Mouse (Mus musculus) stomach, embryonic 16.5 days (tissue): ENCODE measurements around the gene Kcnip3. TPM values are rescaled to one million over a fixed set of nuclear protein-coding genes. Genes with fewer than 3 reads are reported as not detected.

Experiments used
- ATAC-seq: fragments of 200-750 bp; cut with Nextera tagmentation; 2 replicates; pipeline ENCODE4 v1.8.0; 2017; ENCODE audit warnings: moderate number of reproducible peaks, moderate TSS enrichment; ENCODE audit not compliant: insufficient read depth, low FRiP score
- H3K27ac ChIP-seq: fragments of 300-500 bp; sonication (generic); 2 replicates; pipeline ENCODE4 v1.5.1; 2014; ENCODE audit warnings: low read length
- H3K27me3 ChIP-seq: fragments of 300-500 bp; sonication (generic); 2 replicates; pipeline ENCODE4 v1.6.1; 2014; ENCODE audit warnings: low read length, control low read depth, mixed read lengths; ENCODE audit not compliant: control insufficient read depth, insufficient read depth
- H3K36me3 ChIP-seq: fragments of 300-500 bp; sonication (generic); 2 replicates; pipeline ENCODE4 v1.6.1; 2014; ENCODE audit warnings: low read length; ENCODE audit not compliant: control insufficient read depth, insufficient read depth
- H3K4me1 ChIP-seq: fragments of 300-500 bp; sonication (generic); 2 replicates; pipeline ENCODE4 v1.6.1; 2014; ENCODE audit warnings: low read length, control low read depth, mixed read lengths; ENCODE audit not compliant: control insufficient read depth, insufficient read depth
- H3K4me2 ChIP-seq: fragments of 300-500 bp; sonication (generic); 2 replicates; pipeline ENCODE4 v1.6.1; 2014; ENCODE audit warnings: low read depth, low read length, mixed read lengths
- H3K4me3 ChIP-seq: fragments of 300-500 bp; sonication (generic); replicated peaks from 2 replicates; pipeline ENCODE4 v1.5.1; 2014; ENCODE audit warnings: mild to moderate bottlenecking, low read length
- H3K9ac ChIP-seq: fragments of 300-500 bp; sonication (generic); 2 replicates; pipeline ENCODE4 v1.6.1; 2014; ENCODE audit warnings: low read length
- H3K9me3 ChIP-seq: fragments of 300-500 bp; sonication (generic); replicated peaks from 2 replicates; pipeline ENCODE4 v1.6.1; 2016; ENCODE audit warnings: low read length, control low read depth; ENCODE audit not compliant: control insufficient read depth
- WGBS: fragments of 180-500 bp; shearing (Covaris S2); extraction: QIAGEN DNeasy Blood & Tissue Kit; methylation state at CpG from one replicate; pipeline ENCODE4 v1.1.7; 2014; 5-methylcytosine and 5-hydroxymethylcytosine counted together
- polyA plus RNA-seq: library from polyadenylated mRNA; unstranded; fragments of >200 nt; fragmentation: Nextera tagmentation; extraction: Ambion mirVana; gene quantifications from 2 replicates; pipeline ENCODE4 v1.2.1, GENCODE M21; 2015

Kcnip3 gene
- polyA plus RNA-seq, 1 experiment from 2014 or later: 3.1 TPM

DNA sequence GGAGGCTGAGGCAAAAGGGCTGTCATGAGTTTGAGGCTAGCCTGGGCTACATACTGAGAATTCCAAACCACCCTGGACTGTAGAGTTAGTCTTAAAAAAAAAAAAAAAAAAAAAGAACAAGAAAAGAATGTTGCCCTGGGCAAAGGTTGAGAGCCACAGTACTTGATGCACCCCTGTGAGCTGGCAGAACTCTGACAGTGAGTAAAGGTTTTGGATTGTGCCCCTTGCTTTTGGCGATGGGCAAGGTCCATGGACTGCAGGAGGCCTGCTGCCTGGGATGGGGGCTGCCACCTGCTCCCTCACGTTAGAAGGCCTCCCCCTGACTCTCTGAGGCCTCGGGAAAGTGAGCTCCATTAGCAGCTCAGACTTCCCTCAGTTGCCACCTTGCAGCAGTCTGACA, 105.2 kb downstream of the Kcnip3 start:
- Histone ChIP-seq H3K9ac (no peak overlapping the region), H3K9me3 (no peaks in the 10 kb centered on the region), H3K27me3 (no peaks in the 10 kb centered on the region), H3K36me3 (no peaks in the 10 kb centered on the region), H3K4me3 (no peak overlapping the region), H3K4me1 (no peaks in the 10 kb centered on the region), H3K4me2 (no peak overlapping the region), H3K27ac (no peak overlapping the region)
- 61% methylated on average over 3 of the region's 3 CpGs for WGBS
- ATAC-seq: no peak

- no peak overlapping the region for H3K4me2 ChIP-seq
- no peaks in the 10 kb centered on the region for H3K9me3 ChIP-seq
- no peak overlapping the region for H3K4me3 ChIP-seq
- no peak overlapping the region for H3K9ac ChIP-seq
- no peaks in the 10 kb centered on the region for H3K27me3 ChIP-seq
- H3K4me1 ChIP-seq: peaks cover 6% of the 10 kb centered on the region
- H3K36me3 ChIP-seq: no peaks in the 10 kb centered on the region
- 59% methylated on average over 10 of the region's 10 CpGs for WGBS
- no peak for ATAC-seq
- no peak overlapping the region for H3K27ac ChIP-seq
Measured at GRCm38 (mm10) chr2:127415806-127416205, 106.1 kb downstream of the Kcnip3 start.

DNA sequence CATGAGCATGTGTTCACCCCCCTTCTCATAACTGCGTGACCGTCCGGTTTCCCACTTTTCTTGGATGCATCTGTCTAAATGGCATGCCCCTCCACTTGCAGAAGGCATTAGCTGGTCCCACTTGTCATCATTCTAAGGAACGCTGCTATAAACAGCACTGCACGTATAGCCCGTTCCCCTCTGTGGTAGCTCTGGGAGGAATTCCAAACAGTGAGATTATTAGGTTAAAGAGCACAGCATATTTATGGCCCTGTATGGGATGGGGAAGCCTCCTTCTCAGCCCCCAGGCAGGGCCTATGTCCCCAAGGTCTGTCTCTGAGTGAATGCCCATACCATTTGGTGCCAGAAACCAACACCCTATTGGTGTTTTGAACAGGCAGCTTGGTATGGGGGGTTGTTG, 110.8 kb downstream of the Kcnip3 start:
- H3K4me2 ChIP-seq: no peak overlapping the region
- peaks cover 7% of the 10 kb centered on the region for H3K4me1 ChIP-seq
- no peaks in the 10 kb centered on the region for H3K27me3 ChIP-seq
- no peak for ATAC-seq
- H3K27ac ChIP-seq: no peak overlapping the region
- H3K4me3 ChIP-seq: no peak overlapping the region
- no peaks in the 10 kb centered on the region for H3K36me3 ChIP-seq
- WGBS: 54% methylated on average over 6 of the region's 6 CpGs
- no peak overlapping the region for H3K9ac ChIP-seq
- H3K9me3 ChIP-seq: no peaks in the 10 kb centered on the region

Other genes with a start within 250 kb of the Kcnip3 start
- gene Dusp2, start 185.9 kb downstream of the Kcnip3 start, polyA plus RNA-seq: 2.5 and 2.9 TPM in 2 replicates
- not detected in 2 replicates for gene Astl, start 183.5 kb downstream of the Kcnip3 start, polyA plus RNA-seq
- 2.4 and 3.6 TPM in 2 replicates for gene Adra2b, start 158.9 kb downstream of the Kcnip3 start, polyA plus RNA-seq
- gene Gpat2, start 96.9 kb downstream of the Kcnip3 start, polyA plus RNA-seq: 0.28 and 0.36 TPM in 2 replicates
- 25.6 and 27.8 TPM in 2 replicates for gene Fahd2a, start 77.5 kb downstream of the Kcnip3 start, polyA plus RNA-seq
- gene Prom2, start 19.4 kb upstream of the Kcnip3 start, polyA plus RNA-seq: 21.1 and 30.0 TPM in 2 replicates
- 4.5 and 4.7 TPM in 2 replicates for gene Zfp661, start 65.0 kb upstream of the Kcnip3 start, polyA plus RNA-seq
- gene Mrps5, start 65.1 kb upstream of the Kcnip3 start, polyA plus RNA-seq: 118 and 128 TPM in 2 replicates
- gene Mal, start 134.6 kb upstream of the Kcnip3 start, polyA plus RNA-seq: 143 and 246 TPM in 2 replicates
- 54.8 and 76.5 TPM in 2 replicates for gene Mall, start 207.8 kb upstream of the Kcnip3 start, polyA plus RNA-seq